Mouse (Mus musculus) neural tube, embryonic 11.5 days (tissue): Measurements from ENCODE around the gene Msi2. TPM values are rescaled to one million over a fixed set of nuclear protein-coding genes. Genes with fewer than 3 reads are reported as not detected.
A peak's percentile ranks its signal among the peaks of the same experiment; 100 is the strongest.

Source experiments
- ATAC-seq: fragments of 200-750 bp; cut with Nextera tagmentation; 2 replicates; pipeline ENCODE4 v1.8.0; 2017; ENCODE audit warnings: moderate number of reproducible peaks, mild to moderate bottlenecking, moderate TSS enrichment, moderate library complexity; ENCODE audit not compliant: insufficient read depth, low FRiP score, low TSS enrichment
- DNase-seq: peaks from one replicate; pipeline ENCODE4 v3.0.0-alpha.2; 2015; ENCODE audit warnings: low spot score
- H3K27ac ChIP-seq: fragments of 300-500 bp; sonication (generic); 2 replicates; pipeline ENCODE4 v1.5.1; 2014; ENCODE audit warnings: low read depth, mild to moderate bottlenecking, low read length
- H3K27me3 ChIP-seq: fragments of 300-500 bp; sonication (generic); 2 replicates; pipeline ENCODE4 v1.6.1; 2014; ENCODE audit warnings: mild to moderate bottlenecking, low read length, mixed read lengths; ENCODE audit not compliant: control insufficient read depth, insufficient read depth
- H3K36me3 ChIP-seq: fragments of 300-500 bp; sonication (generic); 2 replicates; pipeline ENCODE4 v1.6.1; 2014; ENCODE audit warnings: mild to moderate bottlenecking, low read length, moderate library complexity, mixed read lengths; ENCODE audit not compliant: control insufficient read depth, insufficient read depth
- H3K4me1 ChIP-seq: fragments of 300-500 bp; sonication (generic); 2 replicates; pipeline ENCODE4 v1.6.1; 2014; ENCODE audit warnings: low read length, mixed read lengths; ENCODE audit not compliant: control insufficient read depth, insufficient read depth
- H3K4me2 ChIP-seq: fragments of 300-500 bp; sonication (generic); 2 replicates; pipeline ENCODE4 v1.6.1; 2014; ENCODE audit warnings: low read depth, mild to moderate bottlenecking, moderate library complexity
- H3K4me3 ChIP-seq: fragments of 300-500 bp; sonication (generic); 2 replicates; pipeline ENCODE4 v1.5.1; 2014; ENCODE audit warnings: low read depth, low read length
- H3K9ac ChIP-seq: fragments of 300-500 bp; sonication (generic); 2 replicates; pipeline ENCODE4 v1.6.1; 2014; ENCODE audit warnings: mild to moderate bottlenecking, low read length
- H3K9me3 ChIP-seq: fragments of 300-500 bp; sonication (generic); 2 replicates; pipeline ENCODE4 v1.6.1; 2016; ENCODE audit warnings: low read length; ENCODE audit not compliant: control insufficient read depth
- WGBS: fragments of 180-500 bp; shearing (Covaris S2); extraction: QIAGEN DNeasy Blood & Tissue Kit; methylation state at CpG from one replicate; pipeline ENCODE4 v1.1.7; 2014; 5-methylcytosine and 5-hydroxymethylcytosine counted together
- polyA plus RNA-seq: library from polyadenylated mRNA; unstranded; fragments of >200 nt; fragmentation: Nextera tagmentation; extraction: Ambion mirVana; gene quantifications from 2 replicates; pipeline ENCODE4 v1.2.1, GENCODE M21; 2014

Msi2 gene
- polyA plus RNA-seq, 1 experiment from 2014 or later = 20.6 TPM

DNA sequence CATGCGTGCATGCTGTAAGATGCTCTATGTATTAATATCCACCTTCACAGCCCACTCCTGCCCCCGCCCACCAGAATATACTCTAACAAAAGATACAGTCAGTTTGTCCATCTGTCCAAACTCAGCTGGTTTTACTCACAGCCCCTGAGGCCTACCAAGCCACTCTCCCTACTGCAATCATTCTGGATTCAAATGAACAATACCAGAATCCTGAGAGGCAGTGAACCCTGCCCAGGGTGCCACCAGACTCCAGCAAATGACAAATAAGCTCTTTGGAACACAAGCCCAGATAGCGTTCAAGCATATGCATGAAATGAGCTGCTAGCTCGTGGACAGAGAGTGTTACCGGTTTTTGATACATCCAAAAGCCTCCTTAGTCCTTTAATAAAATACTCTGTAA, 130.6 kb downstream of the Msi2 start:
- Histone ChIP-seq H3K9me3 (no peaks in the 10 kb centered on the region), H3K27ac (peak overlapping the region; percentile 94; the same call in 1 of the 2 replicates), H3K4me1 (peaks cover 74% of the 10 kb centered on the region), H3K4me2 (no peak overlapping the region), H3K27me3 (no peaks in the 10 kb centered on the region), H3K36me3 (0 out of 2 replicates have a peak, but pooled peaks cover 4% of the 10 kb centered on the region), H3K9ac (no peak overlapping the region), H3K4me3 (no peak overlapping the region)
- DNase-seq (no peak), ATAC-seq (no peak)
- 49% methylated on average over 5 of the region's 5 CpGs for WGBS

DNA sequence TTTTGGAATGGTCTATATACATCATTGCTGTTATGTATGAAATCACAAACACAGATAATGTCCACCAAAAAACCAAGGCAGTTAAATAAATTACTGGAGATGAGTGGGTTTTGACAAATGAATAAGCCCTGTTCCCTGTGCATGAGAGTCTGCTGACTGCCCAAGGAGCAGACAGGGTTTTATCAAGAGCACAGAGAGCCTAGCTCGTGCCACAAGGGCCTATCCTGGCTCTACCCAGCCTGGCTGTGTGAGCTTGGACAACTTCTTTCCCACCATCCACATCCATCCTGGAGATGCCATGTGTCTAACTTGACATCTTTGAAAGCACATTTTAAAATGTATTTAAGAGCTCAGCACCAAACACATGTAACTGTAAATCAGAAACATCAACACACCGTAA, 132.4 kb downstream of the Msi2 start:
- peak overlapping the region; percentile 23 for H3K4me2 ChIP-seq
- H3K9ac ChIP-seq = no peak overlapping the region; the same call in 1 of the 2 replicates
- DNase-seq = no peak
- H3K4me3 ChIP-seq = peak overlapping the region; percentile 5; the same call in 1 of the 2 replicates
- no peaks in the 10 kb centered on the region for H3K36me3 ChIP-seq
- no peak for ATAC-seq
- no peaks in the 10 kb centered on the region for H3K27me3 ChIP-seq
- peaks cover 86% of the 10 kb centered on the region for H3K4me1 ChIP-seq
- peak overlapping the region; percentile 94 for H3K27ac ChIP-seq
- WGBS = 43% methylated on average over 2 of the region's 2 CpGs
- H3K9me3 ChIP-seq = no peaks in the 10 kb centered on the region

DNA sequence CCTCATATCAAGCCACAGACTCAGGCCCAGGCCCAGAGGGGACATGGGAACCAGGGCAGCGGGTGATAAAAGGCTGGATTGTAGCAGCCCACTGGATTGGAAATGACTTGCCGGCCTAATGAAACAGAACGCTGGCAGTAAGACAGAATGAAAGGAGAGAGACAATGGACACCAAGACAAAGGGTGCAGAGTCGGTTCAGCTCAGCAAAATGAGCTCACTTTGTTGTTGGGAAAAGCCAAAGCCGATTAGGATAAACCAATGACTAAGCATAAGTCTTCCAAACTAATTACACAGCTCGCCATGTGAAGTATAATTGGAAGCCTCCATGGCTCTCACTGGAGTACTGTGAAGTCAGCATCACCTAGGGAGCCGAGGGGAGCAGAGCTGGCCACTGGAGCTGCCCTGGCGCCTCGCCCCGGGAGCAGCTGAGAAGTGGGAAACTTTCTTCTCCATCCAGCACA, 133.1 kb downstream of the Msi2 start:
- peak overlapping the region; percentile 23 for H3K4me2 ChIP-seq
- 10% methylated on average over 10 of the region's 10 CpGs for WGBS
- H3K36me3 ChIP-seq = no peaks in the 10 kb centered on the region
- DNase-seq = peak; percentile 82
- peak overlapping the region; percentile 5; the same call in 1 of the 2 replicates for H3K4me3 ChIP-seq
- H3K27ac ChIP-seq = peak overlapping the region; percentile 94
- 0 out of 2 replicates have a peak overlapping the region, but pooled peaks have one; percentile 5 for H3K9ac ChIP-seq
- no peaks in the 10 kb centered on the region for H3K27me3 ChIP-seq
- peak; percentile 51 for ATAC-seq
- H3K9me3 ChIP-seq = no peaks in the 10 kb centered on the region
- peaks cover 87% of the 10 kb centered on the region for H3K4me1 ChIP-seq

DNA sequence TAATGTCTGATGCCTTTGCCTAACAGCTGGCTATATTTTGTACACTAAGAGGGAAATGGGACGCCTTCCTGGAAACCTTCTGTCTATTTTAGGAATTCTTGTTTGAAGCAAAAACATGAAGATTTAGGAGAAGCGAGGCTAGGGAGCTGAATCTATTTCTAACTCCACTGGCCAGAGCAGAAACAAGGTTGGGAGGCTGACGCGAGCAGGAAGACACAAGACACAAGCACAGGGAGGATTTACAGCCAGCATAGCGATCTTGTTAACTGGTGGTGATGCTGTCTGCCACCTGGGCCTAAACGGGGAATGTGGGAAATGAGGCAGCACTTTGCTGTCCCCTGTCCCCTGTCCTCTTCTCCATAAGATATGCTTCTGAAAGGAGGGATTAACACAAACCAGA, 134.4 kb downstream of the Msi2 start:
- H3K27me3 ChIP-seq = no peaks in the 10 kb centered on the region
- WGBS = 9% methylated on average over 6 of the region's 6 CpGs
- H3K9me3 ChIP-seq = no peaks in the 10 kb centered on the region
- H3K4me1 ChIP-seq = peaks cover 81% of the 10 kb centered on the region
- H3K27ac ChIP-seq = peak overlapping the region; percentile 94
- no peaks in the 10 kb centered on the region for H3K36me3 ChIP-seq
- no peak overlapping the region for H3K4me2 ChIP-seq
- peak; percentile 42 for DNase-seq
- H3K9ac ChIP-seq = 0 out of 2 replicates have a peak overlapping the region, but pooled peaks have one; percentile 5
- ATAC-seq = no peak
- H3K4me3 ChIP-seq = no peak overlapping the region

DNA sequence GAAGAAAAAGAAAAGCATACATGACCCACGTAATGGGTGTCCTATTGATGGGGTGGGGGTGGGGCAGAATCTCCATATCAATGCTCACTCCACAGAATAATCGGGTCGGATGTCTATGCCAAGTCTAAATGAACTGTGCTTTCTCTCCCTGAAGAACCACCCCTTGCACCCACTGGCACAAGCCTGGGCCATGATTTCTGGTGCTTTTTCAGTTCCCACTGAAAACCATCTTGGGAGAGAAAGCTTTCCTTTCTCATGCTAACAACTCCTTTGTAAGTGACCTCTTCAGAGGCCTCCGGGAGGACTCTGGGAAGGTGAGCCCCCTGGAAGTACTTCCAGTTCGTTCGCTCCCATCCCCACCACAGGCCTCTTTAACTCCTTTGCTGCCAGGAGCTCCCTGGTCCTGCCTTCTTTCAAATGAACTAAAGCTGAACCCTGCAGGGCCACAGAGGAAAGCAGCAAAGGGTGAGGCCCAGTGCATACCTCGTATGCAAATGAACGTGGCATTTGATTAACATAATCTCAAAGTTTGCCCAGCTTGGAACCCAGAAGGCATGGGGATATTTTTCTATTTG, 135.0 kb downstream of the Msi2 start:
- H3K4me2 ChIP-seq = no peak overlapping the region; the same call in 1 of the 2 replicates
- H3K9ac ChIP-seq = no peak overlapping the region; the same call in none of the 2 replicates
- H3K4me3 ChIP-seq = no peak overlapping the region
- H3K9me3 ChIP-seq = no peaks in the 10 kb centered on the region
- no peaks in the 10 kb centered on the region for H3K27me3 ChIP-seq
- peak overlapping the region; percentile 94 for H3K27ac ChIP-seq
- peak; percentile 80 for ATAC-seq
- 4% methylated on average over 8 of the region's 8 CpGs for WGBS
- peaks cover 81% of the 10 kb centered on the region for H3K4me1 ChIP-seq
- peak; percentile 77 for DNase-seq
- no peaks in the 10 kb centered on the region for H3K36me3 ChIP-seq

DNA sequence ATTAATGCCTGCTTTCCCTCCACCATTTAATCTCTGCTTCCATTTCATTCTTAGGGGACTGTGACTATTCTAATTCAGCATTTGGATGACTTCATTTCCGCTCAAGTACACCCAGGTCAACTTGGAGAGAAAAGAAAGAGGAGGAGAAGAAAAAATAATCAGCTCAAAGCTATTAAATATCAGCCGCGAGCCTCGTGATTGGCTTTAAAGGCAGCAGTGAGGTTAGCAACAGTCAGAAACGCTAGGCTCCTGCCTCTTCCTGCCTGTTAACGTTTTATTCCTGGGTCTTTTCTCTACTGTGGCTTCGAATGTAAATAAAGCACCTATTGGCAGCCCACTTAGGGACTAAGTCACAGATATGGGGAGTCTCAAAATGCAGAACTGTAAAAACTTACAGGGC, 135.5 kb downstream of the Msi2 start:
- WGBS = 8% methylated on average over 7 of the region's 7 CpGs
- Histone ChIP-seq H3K4me3 (no peak overlapping the region), H3K27ac (peak overlapping the region; percentile 94), H3K36me3 (no peaks in the 10 kb centered on the region; the same call in 1 of the 2 replicates), H3K27me3 (no peaks in the 10 kb centered on the region), H3K4me1 (peaks cover 79% of the 10 kb centered on the region), H3K9me3 (no peaks in the 10 kb centered on the region), H3K9ac (peak overlapping the region; percentile 36), H3K4me2 (peak overlapping the region; percentile 31)
- ATAC-seq = no peak; the same call in 1 of the 2 replicates
- peak; percentile 50 for DNase-seq

DNA sequence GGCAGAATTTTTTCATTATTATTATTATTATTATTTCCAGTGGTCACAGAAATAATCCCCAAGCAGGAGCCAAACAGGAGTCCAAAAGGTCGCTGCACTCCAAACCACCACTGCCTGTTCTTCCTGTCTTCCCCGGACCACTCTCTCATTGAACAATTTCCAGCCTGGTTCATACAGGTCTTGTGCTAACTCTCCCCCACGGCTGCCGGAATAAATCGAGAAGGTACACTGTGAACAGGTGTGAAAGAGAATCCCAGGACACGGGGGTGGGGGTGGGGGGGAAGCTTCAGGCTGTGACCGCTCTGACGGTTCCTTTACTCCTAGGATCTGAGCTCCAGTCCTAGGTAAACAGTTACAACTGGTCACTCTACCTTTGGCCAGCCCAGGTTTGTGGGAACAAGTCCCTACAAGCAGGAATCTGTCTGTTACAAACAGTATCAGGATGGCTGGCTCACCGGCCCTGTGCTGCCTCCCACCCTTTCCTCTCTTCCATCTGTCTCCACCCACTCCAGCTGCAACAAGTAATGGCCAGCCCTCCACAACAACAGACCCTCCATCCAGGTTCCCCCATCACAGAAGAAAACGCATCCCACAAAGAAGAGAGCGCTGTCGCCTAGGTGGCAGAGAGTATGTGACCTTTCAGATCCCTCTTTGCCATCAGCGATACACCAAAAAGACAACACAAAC, 136.1 kb downstream of the Msi2 start:
- peak; percentile 68 for DNase-seq
- 21% methylated on average over 13 of the region's 13 CpGs for WGBS
- no peaks in the 10 kb centered on the region for H3K9me3 ChIP-seq
- no peaks in the 10 kb centered on the region; the same call in 1 of the 2 replicates for H3K36me3 ChIP-seq
- H3K4me2 ChIP-seq = peak overlapping the region; percentile 31
- peak overlapping the region; percentile 36 for H3K9ac ChIP-seq
- no peak for ATAC-seq
- H3K4me1 ChIP-seq = peaks cover 78% of the 10 kb centered on the region
- peak overlapping the region; percentile 94 for H3K27ac ChIP-seq
- no peaks in the 10 kb centered on the region for H3K27me3 ChIP-seq
- H3K4me3 ChIP-seq = 0 out of 2 replicates have a peak overlapping the region, but pooled peaks have one; percentile 3

DNA sequence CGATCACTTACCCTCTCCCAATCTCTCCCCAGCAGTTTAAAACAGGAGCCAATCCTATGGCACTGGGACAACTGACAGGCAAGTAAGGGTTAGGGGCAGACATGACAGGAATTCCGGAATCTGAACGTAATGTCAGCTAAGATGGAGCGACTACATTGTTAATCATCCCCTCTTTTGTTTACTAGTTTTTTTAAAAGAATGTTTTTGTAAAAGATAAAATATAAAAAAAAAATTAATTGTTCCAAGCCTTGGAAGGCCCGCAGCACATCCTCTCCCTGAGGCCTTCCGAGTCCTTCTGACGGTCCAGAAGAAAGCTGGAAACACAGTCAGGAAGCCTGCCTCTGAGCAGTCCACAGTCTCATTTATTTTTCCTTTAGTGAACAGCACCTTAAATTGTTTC, 136.9 kb downstream of the Msi2 start:
- no peaks in the 10 kb centered on the region for H3K9me3 ChIP-seq
- peaks cover 75% of the 10 kb centered on the region for H3K4me1 ChIP-seq
- no peaks in the 10 kb centered on the region for H3K27me3 ChIP-seq
- H3K36me3 ChIP-seq = no peaks in the 10 kb centered on the region; the same call in 1 of the 2 replicates
- ATAC-seq = no peak
- H3K27ac ChIP-seq = peak overlapping the region; percentile 94
- H3K4me2 ChIP-seq = no peak overlapping the region
- no peak for DNase-seq
- no peak overlapping the region for H3K4me3 ChIP-seq
- WGBS = 77% methylated on average over 7 of the region's 7 CpGs
- no peak overlapping the region for H3K9ac ChIP-seq
